Mouse (Mus musculus) layer of hippocampus, adult 18-20 months (tissue): ENCODE results near the gene Slain1. TPM values are rescaled to one million over a fixed set of nuclear protein-coding genes. Genes with fewer than 3 reads are reported as not detected.
A peak's percentile ranks its signal among the peaks of the same experiment; 100 is the strongest.

Experiments
- DNase-seq, 2 experiments: peaks; one replicate each; pipeline ENCODE4 v3.0.0; 2022; ENCODE audit warnings: low spot score in 2 of 2
- long read RNA-seq: library from polyadenylated mRNA; stranded (forward); transcript quantifications from one replicate; pipeline ENCODE4 v2.0.0, GENCODE M21; 2021
- total RNA-seq, 2 experiments: library from RNA; stranded (reverse); gene quantifications; 2 replicates each; pipeline ENCODE4 v1.2.3; 2021

Slain1 gene
- 10 to 100 TPM; 58.8 to 62.7 TPM for total RNA-seq
- long read RNA-seq, transcript Slain1-203 (8 exons, 1,998 nt): major isoform, 46 of 74 reads
- long read RNA-seq, transcript Slain1-201 (7 exons, 2,863 nt): minor isoform, 24 of 74 reads
- long read RNA-seq, partial matches to known transcripts: 4 of 74 reads
- long read RNA-seq, other reads (novel, unspliced or antisense): 0 of 74 reads

DNA sequence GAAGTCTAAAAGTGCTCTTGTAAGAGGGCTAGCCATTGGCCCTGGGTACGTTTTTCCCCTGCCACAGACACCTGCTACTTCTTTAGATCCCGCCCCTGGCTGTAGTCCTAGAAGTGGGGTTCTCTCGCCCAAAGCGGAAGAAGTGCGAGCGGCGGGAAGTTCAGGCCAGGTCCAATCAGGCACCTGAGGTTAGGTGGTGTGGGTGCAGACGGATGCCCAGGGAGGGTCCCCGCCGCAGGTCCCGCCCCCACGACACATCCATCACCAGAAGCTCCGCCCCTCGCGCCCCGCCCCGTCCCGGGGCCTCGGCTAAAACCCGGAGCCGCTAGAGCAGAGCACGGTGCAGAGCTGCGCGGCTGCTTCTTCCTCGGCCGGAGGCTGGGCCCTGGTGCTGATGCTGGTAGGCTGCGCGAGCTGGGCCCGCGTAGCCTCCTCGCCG, at the start of gene Slain1:
Slain1 (plus strand) TSS at position 333 of the 439 bp plus-strand sequence.
- DNase-seq: peak; percentile 90 to 94

DNA sequence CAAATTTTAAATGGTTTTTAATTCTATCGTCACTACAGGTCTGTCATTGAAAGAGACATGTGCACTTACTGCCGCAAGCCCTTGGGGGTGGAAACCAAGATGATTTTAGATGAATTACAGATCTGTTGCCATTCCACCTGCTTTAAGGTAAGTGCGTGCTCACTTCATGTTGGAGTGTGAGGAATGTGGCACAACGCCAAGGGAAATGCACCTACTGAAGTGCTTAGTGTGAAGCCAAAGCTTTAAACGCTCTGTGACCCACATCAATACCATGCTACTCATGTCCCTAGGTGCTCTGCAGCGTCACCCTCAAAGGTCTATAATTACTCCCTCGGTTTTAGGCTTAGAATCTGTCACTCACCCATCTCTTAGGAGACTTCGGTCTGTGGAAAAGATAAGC, 42.0 kb upstream of the Slain1 start:
- DNase-seq: no peak

DNA sequence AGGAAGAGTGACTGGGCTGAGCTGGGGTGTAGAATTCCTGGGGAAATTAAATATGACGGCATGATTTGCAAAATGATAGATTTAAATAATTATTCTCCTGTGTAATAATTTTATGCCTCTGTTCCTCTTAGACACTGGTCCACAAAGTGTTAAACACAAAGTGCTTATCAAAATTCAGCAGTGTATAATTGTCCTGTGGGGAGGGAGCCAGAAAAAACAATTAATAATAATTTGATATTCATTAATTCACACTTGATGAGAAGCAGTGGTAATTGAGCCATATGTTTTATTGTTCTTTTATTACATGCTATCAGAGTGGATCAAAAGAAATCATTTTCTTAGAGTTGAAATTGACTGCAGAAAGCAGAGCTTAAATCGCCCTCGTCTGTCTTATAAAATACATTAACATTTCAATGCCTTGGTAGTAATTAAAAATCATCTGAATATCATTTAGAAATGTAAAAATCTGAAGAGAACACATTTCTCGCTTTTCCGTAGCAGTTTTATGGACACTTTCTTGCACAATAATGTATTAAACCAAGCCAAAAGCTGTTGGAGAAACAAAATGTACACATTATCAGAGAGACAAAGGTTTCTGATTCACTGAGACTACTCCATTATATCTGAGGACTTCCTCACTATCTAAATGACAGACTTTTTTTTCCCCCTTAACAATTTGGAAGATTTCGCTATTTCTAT, 36.3 kb upstream of the Slain1 start:
- no peak for DNase-seq

DNA sequence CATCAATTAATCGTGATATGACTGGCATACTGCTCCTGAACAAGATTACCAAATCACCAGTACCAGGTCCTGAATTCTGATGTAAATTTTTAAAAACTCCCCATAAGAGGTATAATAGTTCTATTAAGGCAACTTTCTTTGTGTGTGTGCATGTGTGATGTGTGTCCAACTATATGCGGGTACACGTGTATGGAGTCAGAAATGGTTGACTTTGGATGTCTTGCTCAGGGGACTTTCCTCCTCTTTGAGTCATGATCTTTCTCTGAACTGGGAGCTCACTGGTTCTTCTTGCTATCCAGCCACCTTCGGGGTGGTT, 35.8 kb upstream of the Slain1 start:
- DNase-seq: no peak

DNA sequence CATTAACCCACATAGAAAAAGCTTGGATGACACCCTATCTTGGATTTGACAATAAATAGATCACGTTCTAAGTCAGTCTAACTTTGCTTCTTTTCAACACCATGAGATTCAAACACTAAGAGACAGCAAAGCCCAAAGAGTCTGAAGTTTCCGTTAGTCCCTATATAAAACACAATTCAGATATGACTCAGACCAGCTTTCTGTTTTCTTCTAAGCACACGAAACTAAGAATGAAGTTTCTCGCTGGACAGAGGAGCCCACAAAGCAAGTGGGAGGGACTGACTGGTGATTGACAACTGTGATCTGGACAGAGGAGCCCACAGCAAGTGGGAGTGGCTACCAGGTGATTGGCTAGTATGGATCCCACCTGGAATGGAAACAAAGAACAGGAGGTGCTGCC, 30.3 kb upstream of the Slain1 start:
- no peak for DNase-seq

DNA sequence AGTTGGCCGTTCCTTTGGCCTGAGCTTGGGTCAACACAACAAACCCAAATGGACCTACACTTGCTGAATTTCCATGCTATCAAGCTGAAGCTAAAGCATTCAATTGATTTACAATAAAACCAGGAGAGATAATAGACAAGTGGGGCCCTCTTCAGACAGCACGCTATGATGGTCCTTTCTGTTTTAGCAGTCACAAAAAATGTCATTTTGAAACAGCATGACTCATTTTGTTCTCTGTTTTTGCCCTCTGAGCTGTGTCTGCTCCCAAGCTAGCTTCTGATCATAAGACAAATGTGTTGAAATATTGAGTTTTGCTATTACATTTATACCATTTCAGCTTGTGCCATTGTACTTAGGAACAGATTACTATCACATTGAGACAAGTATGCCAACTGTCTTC, 28.8 kb upstream of the Slain1 start:
- DNase-seq: no peak

DNA sequence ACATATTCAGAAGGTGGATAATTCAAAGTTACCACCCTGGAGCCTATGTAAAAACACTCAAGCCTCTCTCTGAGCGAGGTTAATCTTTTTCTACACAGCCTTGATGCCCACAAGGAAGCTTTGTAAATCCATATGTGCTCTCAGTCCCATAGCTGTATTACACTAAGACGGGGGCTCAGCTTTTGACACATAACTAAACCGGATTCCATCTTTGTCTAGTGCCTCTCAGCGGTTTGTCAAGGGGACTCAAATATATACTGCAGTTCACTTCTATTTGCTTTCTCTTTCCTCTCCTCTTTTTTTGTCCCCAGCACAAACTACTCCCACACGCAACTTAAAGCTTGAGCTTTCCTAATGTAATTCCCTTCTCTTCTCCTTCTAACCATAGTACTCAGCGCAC, 23.9 kb upstream of the Slain1 start:
- DNase-seq: no peak

DNA sequence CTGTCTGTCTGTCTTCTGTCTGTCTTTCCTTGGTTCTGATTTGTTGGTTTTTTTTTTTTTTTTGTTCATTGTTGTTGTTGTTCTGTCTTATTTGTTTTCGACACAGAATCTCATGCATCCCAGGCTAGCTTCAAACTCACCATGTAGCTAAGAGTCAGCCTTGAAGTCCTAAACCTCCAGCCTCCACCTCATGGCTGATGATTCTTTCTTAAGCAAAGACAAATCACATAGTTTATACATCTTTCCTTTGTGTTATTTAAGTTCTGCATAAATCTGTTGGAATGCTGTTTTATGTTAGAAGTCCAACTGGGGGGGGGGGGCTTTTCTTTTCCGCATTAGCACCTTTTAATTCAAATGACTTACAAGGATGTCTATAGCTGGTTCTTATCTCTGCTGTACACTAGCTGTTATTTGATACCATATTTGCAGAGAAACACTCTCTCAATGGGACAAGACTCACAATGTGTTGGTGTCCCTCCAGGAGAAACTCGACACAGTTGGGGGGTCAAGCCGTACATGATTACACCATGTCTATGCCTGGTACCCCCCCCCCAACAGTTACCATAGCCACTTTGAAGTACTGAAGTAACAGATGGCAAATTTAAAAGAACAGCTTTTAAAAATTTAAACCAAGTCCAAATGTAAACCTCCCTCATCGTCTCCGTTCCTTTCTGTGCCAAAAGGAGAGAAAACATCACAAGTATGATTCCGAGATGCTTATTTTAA, 20.2 kb upstream of the Slain1 start:
- DNase-seq: peak in 1 of 2 experiments; percentile 16

DNA sequence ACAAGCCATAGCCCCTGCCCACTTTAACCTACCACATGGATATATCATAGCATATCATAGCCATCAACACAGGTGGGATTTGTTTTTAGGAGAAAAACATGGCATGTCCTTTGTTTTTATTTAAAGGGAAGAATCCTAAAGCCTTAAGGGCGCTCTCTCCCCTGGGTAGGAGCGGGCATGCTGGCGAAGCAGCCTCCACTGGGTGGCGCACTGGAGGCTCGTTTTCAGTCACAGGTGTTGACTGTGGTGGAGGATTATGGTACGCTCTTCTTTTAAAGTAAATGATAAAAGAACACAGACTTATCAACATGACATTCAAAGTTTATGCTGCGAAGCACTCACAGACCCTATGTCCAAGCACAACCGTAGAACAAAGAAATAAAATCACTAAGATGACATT, 19.5 kb upstream of the Slain1 start:
- peak; percentile 24 to 49 for DNase-seq

DNA sequence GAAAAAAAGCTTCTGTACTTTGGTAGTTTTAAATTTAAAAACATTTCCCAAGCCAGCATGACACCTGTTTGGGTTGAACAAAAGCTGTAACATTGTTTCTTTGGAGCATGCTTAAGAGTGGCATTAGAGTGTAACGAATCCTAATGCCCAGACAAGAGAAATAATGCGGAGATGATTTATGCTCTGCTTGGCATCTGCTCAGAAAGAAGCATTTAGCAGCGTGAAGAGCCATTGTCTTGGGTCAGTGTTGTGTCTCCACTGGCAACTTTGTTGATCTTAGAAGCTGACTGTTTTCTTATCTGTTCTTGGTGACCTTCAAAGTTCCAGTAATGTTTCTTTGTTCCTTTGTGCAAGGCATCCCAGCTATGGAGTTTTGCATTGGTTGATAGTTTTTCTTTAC, 6.1 kb upstream of the Slain1 start:
- no peak for DNase-seq

DNA sequence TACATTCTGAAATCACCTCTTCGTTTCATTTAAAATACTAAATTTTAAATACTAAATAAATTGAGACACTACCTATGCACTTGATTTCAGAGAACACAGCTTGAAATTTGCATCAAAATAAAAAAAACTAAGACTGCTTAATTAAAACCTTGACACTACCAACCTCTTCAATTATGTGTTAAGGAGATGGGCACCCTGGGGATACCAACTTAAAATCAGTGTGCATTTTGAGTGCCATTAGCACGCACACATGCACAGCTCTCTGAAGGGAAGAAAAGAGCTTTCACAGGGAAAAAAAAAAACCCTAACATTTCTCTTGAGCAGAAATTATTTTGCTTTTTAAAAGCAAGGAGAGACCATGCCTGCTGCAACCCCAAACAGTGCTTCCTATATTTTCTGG, 2.0 kb upstream of the Slain1 start:
- DNase-seq: no peak

DNA sequence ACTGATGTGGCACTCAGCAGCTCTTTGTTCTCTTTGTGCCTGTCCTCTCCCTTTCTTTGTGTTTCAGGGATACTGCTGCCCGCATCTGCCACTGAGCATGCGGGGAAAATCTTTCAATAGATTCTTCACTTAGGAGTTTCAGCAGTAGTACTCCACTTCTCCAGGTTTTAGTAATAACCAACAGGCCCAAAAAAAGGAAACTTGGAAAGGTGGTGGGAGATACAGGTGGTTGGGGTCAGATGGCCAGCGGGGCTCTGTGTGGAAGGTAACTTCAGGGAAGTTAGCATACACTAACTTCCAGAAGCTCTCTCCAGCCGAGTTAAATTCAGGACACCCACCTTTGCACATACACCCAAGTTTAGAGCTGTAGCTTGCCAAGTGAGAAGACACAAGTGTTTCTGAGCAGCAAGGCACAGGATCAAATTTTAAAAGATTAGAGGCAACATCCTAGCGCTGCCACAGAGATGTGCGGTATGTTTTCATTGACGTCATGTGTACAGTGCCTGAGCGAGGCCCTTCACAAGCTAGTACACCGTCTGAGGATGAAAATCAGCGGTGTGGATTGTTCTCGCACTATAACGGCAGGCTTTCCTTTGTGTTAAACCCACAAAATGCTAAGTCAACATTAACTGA, 1.3 kb upstream of the Slain1 start:
- no peak for DNase-seq

DNA sequence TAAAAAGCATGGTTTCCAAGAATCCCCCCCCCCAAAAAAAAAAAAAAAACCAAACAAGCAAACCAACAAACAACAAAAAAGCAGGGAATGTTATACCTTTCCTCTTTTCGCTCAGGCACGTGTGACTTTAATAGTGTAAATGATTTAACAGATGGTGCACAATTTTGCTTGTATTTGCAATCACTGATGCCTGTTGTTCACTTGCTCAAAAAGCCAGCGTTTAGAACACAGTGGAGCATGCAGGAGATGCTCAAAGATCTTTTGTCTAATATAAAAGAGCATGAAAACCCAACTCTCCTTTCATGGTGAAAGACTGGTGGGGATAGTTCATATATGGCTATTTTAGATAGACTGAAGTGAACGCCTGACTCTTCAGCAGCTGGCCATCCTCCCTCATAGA, 726 bp upstream of the Slain1 start:
- no peak for DNase-seq

DNA sequence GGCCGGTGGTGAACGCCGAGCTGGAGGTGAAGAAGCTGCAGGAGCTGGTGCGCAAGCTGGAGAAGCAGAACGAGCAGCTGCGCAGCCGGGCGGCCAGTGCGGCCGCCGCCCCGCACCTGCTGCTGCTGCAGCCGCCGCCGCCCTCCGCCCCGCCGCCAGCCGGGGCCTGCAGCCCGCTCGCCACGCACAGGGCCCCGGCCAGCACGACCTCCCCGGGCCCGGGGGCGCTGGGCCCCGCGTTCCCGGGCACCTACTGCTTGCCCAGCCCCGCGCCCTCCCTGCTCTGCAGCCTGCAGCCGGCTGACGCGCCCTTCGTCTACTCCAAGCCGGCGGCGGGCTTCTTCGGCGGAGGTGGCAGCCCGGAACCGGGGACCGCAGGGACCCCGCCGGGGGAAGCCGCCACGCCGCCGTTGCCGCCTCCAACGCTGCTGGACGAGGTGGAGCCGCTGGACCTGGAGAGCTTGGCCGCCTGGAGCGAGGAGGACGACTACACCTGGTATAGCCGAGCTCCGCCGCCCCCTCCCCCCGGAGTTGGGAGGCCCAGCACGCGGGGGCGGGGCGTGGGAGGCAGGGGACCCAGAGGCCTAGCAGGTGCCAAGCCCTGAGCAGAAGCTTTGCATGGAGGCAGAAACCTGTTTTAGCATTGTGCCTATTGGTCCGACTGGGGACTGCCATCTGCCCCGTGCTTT, 529 bp downstream of the Slain1 start:
- DNase-seq: peak in 1 of 2 experiments; percentile 65

DNA sequence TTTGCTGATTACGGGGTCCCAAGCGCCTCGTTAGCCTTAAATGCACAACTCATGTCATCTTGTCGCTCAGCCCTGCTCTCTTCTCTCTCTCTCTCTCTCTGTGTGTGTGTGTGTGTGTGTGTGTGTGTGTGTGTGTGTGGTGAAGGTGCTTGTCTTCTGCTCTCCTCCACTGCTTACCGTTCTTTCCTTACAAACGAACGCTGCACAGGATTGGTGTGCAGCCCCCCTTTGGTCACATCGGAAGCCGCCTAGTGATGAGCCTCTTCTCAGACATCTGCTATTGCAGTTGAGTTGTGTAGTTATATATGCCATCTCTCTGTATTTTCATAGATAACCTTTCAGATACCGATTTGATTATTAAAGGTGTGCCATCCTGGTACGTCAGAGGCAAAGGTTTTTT, 1.1 kb downstream of the Slain1 start:
- peak in 1 of 2 experiments; percentile 43 for DNase-seq

DNA sequence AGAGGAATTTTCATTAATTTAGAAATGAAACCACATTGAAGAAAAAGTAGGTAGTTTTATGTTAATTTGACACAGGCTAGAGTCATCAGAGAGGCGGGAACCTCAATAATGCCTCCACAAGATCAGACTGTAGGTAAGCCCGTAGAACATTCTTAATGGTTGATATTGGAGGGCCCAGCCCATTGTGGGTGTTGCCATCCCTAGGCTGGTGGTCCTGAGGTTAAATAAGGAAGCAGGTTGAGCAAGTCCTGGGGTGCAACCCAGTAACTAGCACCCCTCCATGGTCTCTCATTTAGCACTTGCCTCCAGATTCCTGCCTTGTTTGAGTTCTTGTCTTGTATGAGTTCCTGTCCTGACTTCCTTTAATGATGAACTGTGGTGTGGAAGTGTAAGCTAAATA, 1.5 kb downstream of the Slain1 start:
- no peak for DNase-seq

DNA sequence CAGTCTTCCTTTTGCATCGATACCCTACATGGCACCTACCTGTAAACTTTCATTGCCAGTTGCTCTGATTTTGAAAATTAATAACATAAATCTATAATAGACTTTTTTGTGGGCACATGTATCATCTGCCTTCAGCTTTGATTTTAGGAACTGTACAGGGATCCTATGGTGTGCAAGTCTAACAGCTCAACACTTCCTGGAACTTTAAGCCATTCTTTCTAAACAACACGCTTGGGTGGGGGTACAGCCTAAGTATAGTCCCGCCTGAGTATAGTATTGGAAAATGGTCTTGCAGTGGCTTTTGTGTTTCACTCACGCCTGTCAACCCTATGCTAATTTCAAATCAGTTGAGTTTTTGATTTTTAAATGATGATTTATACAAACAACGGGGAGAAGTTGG, 2.5 kb downstream of the Slain1 start:
- no peak for DNase-seq

DNA sequence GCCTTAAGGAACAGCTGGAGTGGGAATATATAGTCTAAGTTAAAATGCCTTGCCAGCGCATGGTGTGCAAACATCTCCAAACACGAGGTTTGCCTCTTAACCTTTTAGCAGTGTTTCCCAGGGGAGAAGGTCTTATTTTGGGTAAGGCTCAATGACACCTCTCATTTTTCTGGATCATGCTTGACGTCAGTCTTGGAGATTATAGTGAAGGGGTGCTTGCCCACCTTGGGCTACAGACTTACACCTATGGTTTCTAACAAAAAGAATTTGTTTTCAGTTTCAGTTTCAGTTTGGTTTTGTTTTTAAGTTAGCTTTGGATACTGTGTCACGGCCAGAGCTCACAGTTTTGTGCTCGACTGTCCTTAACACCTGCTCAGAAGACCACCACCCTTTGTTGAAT, 3.8 kb downstream of the Slain1 start:
- no peak for DNase-seq

DNA sequence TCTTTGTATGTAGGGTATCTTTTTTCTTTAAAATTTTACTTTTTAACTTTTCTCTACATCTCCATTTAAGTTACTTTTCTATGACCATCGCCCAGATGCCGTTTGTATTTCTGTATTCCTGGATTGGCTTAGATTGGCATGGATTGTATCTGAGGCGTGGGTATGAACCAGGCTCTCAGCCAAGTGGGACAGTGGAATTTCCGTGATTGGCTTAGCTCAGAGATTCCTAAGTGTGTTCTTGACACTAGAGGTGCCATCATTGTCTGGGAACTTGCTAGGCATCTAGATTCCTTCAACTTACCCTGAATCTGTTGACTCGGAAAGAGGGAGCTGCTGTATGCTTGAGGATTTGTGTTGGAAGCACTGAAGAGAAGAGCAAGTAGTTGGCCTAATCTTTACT, 5.4 kb downstream of the Slain1 start:
- DNase-seq: no peak

DNA sequence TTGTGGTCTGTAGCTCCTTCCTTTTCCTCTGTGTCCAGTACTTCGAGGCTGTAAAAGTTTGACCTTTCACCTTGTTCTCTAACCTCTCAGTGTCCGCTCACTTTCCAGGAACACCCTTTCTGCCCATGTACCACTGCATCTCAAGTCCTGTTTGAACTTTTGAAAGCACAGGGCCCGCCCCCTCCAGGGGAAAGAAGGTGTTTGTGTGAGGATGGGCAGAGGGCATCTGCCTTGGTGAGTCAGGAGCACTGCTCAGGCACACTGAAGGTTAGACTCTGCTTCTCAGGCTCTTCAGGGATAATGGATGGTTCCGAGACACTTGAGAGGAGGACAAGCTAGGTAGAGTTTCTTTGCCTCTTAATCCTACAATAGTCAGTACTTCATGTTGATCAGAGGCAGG, 7.8 kb downstream of the Slain1 start:
- DNase-seq: no peak

DNA sequence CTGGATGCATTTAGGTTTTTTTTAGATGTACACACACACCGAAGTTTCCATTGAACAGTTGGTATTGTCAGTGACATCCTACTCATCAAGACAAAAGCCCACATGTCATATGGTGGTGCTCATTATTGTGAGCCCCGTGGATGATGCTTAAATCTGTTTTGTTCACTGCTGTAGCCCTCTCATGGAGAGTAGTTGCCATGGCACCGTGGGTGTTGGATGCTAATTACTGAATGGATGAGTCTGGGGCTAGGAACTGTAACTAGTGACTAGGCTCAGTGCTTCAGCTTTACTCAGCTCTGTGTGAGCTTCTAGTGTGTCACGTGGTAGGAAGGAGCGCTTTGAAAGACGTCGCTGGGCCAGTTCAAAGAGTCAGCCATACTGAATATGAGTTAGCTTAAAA, 13.0 kb downstream of the Slain1 start:
- DNase-seq: peak; percentile 85 to 93

DNA sequence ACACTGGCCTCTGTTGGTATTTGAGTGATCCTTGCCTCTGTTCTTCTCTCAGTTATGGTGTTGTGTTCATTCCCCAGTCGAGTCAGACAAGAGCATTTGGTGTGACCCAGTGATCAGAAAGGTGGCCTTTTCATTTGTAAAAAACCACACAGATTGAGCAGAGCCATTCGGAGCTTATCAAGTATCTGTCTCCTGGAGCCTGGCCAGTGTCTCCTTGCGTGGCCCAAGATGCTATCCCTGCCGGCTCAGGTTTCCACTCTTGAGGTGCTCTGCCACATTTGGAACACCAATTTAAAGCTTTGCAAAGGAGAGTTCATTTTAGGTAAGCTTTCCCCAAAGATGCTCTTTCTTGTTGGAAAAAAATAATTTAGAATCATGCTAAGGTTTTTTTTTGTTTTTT, 14.4 kb downstream of the Slain1 start:
- DNase-seq: no peak
